Mouse (Mus musculus) stomach, embryonic 16.5 days (tissue): ENCODE results near the gene Abcg4. TPM values are rescaled to one million over a fixed set of nuclear protein-coding genes. Genes with fewer than 3 reads are reported as not detected.
"Not testable (repeated sequence)": the region's sequence is repeated elsewhere in the genome, so short reads cannot be mapped to it uniquely, and the experiment has no call there.

Source experiments
- ATAC-seq: fragments of 200-750 bp; cut with Nextera tagmentation; 2 replicates; pipeline ENCODE4 v1.8.0; 2017; ENCODE audit warnings: moderate number of reproducible peaks, moderate TSS enrichment; ENCODE audit not compliant: insufficient read depth, low FRiP score
- H3K27ac ChIP-seq: fragments of 300-500 bp; sonication (generic); 2 replicates; pipeline ENCODE4 v1.5.1; 2014; ENCODE audit warnings: low read length
- H3K27me3 ChIP-seq: fragments of 300-500 bp; sonication (generic); 2 replicates; pipeline ENCODE4 v1.6.1; 2014; ENCODE audit warnings: low read length, control low read depth, mixed read lengths; ENCODE audit not compliant: control insufficient read depth, insufficient read depth
- H3K36me3 ChIP-seq: fragments of 300-500 bp; sonication (generic); 2 replicates; pipeline ENCODE4 v1.6.1; 2014; ENCODE audit warnings: low read length; ENCODE audit not compliant: control insufficient read depth, insufficient read depth
- H3K4me1 ChIP-seq: fragments of 300-500 bp; sonication (generic); 2 replicates; pipeline ENCODE4 v1.6.1; 2014; ENCODE audit warnings: low read length, control low read depth, mixed read lengths; ENCODE audit not compliant: control insufficient read depth, insufficient read depth
- H3K4me2 ChIP-seq: fragments of 300-500 bp; sonication (generic); 2 replicates; pipeline ENCODE4 v1.6.1; 2014; ENCODE audit warnings: low read depth, low read length, mixed read lengths
- H3K4me3 ChIP-seq: fragments of 300-500 bp; sonication (generic); replicated peaks from 2 replicates; pipeline ENCODE4 v1.5.1; 2014; ENCODE audit warnings: mild to moderate bottlenecking, low read length
- H3K9ac ChIP-seq: fragments of 300-500 bp; sonication (generic); 2 replicates; pipeline ENCODE4 v1.6.1; 2014; ENCODE audit warnings: low read length
- H3K9me3 ChIP-seq: fragments of 300-500 bp; sonication (generic); replicated peaks from 2 replicates; pipeline ENCODE4 v1.6.1; 2016; ENCODE audit warnings: low read length, control low read depth; ENCODE audit not compliant: control insufficient read depth
- WGBS: fragments of 180-500 bp; shearing (Covaris S2); extraction: QIAGEN DNeasy Blood & Tissue Kit; methylation state at CpG from one replicate; pipeline ENCODE4 v1.1.7; 2014; 5-methylcytosine and 5-hydroxymethylcytosine counted together
- polyA plus RNA-seq: library from polyadenylated mRNA; unstranded; fragments of >200 nt; fragmentation: Nextera tagmentation; extraction: Ambion mirVana; gene quantifications from 2 replicates; pipeline ENCODE4 v1.2.1, GENCODE M21; 2015

Abcg4 gene
- 5.2 and 5.3 TPM in 2 replicates for polyA plus RNA-seq

GRCm38 (mm10) chr9:44288076-44288958 is at the start of gene Abcg4:
TSS of gene Abcg4 (minus strand) at chr9:44288615.
- 1% methylated on average over 38 of the region's 38 CpGs for WGBS
- peak within 1 kb of the TSS; percentile 81 for H3K9ac ChIP-seq
- ATAC-seq: peak; percentile 44; the same call in 1 of the 2 replicates
- peaks cover 23% of the 10 kb centered on the region for H3K4me1 ChIP-seq
- peak within 1 kb of the TSS; percentile 67 for H3K4me3 ChIP-seq
- H3K4me2 ChIP-seq: peak within 1 kb of the TSS; percentile 93
- H3K9me3 ChIP-seq: peaks cover 9% of the 10 kb centered on the region; the same call in 1 of the 2 replicates
- peaks cover 4% of the 10 kb centered on the region; the same call in 1 of the 2 replicates for H3K36me3 ChIP-seq
- H3K27me3 ChIP-seq: 0 out of 2 replicates have a peak, but pooled peaks cover 5% of the 10 kb centered on the region
- no peak within 1 kb of the TSS; the same call in 1 of the 2 replicates for H3K27ac ChIP-seq

GRCm38 (mm10) chr9:44337436-44338169 is 49.2 kb upstream of the Abcg4 start:
- Histone ChIP-seq H3K9ac (peak overlapping the region; percentile 61), H3K4me3 (peak overlapping the region; percentile 97), H3K4me2 (peak overlapping the region; percentile 84), H3K27me3 (no peaks in the 10 kb centered on the region), H3K36me3 (peaks cover 20% of the 10 kb centered on the region), H3K9me3 (no peaks in the 10 kb centered on the region), H3K4me1 (peaks cover 30% of the 10 kb centered on the region), H3K27ac (peak overlapping the region; percentile 27; the same call in 1 of the 2 replicates)
- ATAC-seq: no peak
- WGBS: 60% methylated on average over 9 of the region's 9 CpGs

GRCm38 (mm10) chr9:44336964-44337363 is 48.5 kb upstream of the Abcg4 start:
- peak overlapping the region; percentile 61 for H3K9ac ChIP-seq
- H3K4me1 ChIP-seq: peaks cover 24% of the 10 kb centered on the region
- no peaks in the 10 kb centered on the region for H3K9me3 ChIP-seq
- WGBS: 58% methylated on average over 3 of the region's 3 CpGs
- H3K4me3 ChIP-seq: peak overlapping the region; percentile 97
- peak overlapping the region; percentile 27; the same call in 1 of the 2 replicates for H3K27ac ChIP-seq
- no peak for ATAC-seq
- H3K4me2 ChIP-seq: peak overlapping the region; percentile 84
- no peaks in the 10 kb centered on the region for H3K27me3 ChIP-seq
- peaks cover 25% of the 10 kb centered on the region for H3K36me3 ChIP-seq

- H3K9me3 ChIP-seq, H3K27me3 ChIP-seq, ATAC-seq: not testable (repeated sequence)
- H3K4me2 ChIP-seq: peak overlapping the region; percentile 84
- H3K9ac ChIP-seq: peak overlapping the region; percentile 61
- H3K4me3 ChIP-seq: peak overlapping the region; percentile 97
- 31% methylated on average over 4 of the region's 4 CpGs for WGBS
- H3K36me3 ChIP-seq: peaks cover 30% of the 10 kb centered on the region
- peaks cover 19% of the 10 kb centered on the region for H3K4me1 ChIP-seq
- H3K27ac ChIP-seq: peak overlapping the region; percentile 27; the same call in 1 of the 2 replicates
Measured at GRCm38 (mm10) chr9:44336513-44336912, 48.1 kb upstream of the Abcg4 start.

GRCm38 (mm10) chr9:44336093-44336406 is 47.6 kb upstream of the Abcg4 start:
- Histone ChIP-seq H3K36me3 (peaks cover 32% of the 10 kb centered on the region), H3K9me3 (no peaks in the 10 kb centered on the region), H3K27me3 (no peaks in the 10 kb centered on the region), H3K4me2 (peak overlapping the region; percentile 84), H3K4me1 (peaks cover 16% of the 10 kb centered on the region), H3K9ac (peak overlapping the region; percentile 99), H3K27ac (peak overlapping the region; percentile 96), H3K4me3 (peak overlapping the region; percentile 97)
- 4% methylated on average over 5 of the region's 5 CpGs for WGBS
- no peak for ATAC-seq

GRCm38 (mm10) chr9:44335331-44336092 is 47.1 kb upstream of the Abcg4 start:
- peak overlapping the region; percentile 97 for H3K4me3 ChIP-seq
- H3K9me3 ChIP-seq: no peaks in the 10 kb centered on the region
- peaks cover 16% of the 10 kb centered on the region for H3K4me1 ChIP-seq
- H3K27ac ChIP-seq: peak overlapping the region; percentile 96
- H3K4me2 ChIP-seq: peak overlapping the region; percentile 84
- WGBS: 0% methylated on average over 50 of the region's 50 CpGs
- H3K27me3 ChIP-seq: no peaks in the 10 kb centered on the region
- H3K36me3 ChIP-seq: peaks cover 36% of the 10 kb centered on the region
- peak overlapping the region; percentile 99 for H3K9ac ChIP-seq
- no peak for ATAC-seq

GRCm38 (mm10) chr9:44334396-44335330 is 46.2 kb upstream of the Abcg4 start, which contains the start of gene H2afx:
TSS of gene H2afx (plus strand) at chr9:44334694.
- H3K9me3 ChIP-seq: no peaks in the 10 kb centered on the region
- no peaks in the 10 kb centered on the region for H3K27me3 ChIP-seq
- peak within 1 kb of the TSS; percentile 96 for H3K27ac ChIP-seq
- H3K4me2 ChIP-seq: peak within 1 kb of the TSS; percentile 84
- WGBS: under 1% methylated on average over 91 of the region's 91 CpGs
- peaks cover 40% of the 10 kb centered on the region for H3K36me3 ChIP-seq
- peak within 1 kb of the TSS; percentile 99 for H3K9ac ChIP-seq
- peak; percentile 95 for ATAC-seq
- peak within 1 kb of the TSS; percentile 97 for H3K4me3 ChIP-seq
- H3K4me1 ChIP-seq: peaks cover 16% of the 10 kb centered on the region
